14 mouse cellular contexts compared by ENCODE assay signal in the genomic region with DNA sequence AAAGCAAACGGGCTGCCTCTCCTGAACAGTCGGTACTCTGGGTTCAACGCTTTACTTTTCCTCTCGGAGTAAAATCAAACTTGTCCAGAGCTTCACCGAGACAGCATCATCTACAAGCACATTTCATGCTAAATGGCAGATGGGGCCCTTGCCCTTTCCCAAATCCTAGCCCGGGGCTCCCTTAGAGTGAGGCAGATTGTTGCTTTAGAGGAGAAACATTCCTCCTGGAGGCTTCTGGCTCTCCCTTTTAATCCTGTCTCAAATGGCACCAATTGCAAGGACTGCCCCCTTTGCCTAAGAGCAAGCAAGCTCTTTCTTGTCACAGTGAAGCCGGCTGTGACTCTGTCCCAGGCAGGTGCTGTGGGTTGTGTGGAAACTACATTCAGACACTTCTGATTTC.
A peak's percentile ranks its signal among the peaks of the same experiment; 100 is the strongest.
DNase-seq lines count a peak whose midpoint lies in the region; ATAC-seq and TF ChIP-seq lines count a peak whose summit lies in the region.
"Had no signal": no experiment of that assay in that cellular context is flagged by ENCODE, and none has a peak within 500 bp of the region (broad histone marks: within the 10 kb centered on the region; RNA-seq: fewer than 3 reads in every experiment).

No protein-coding gene starts in this region.

- H3K4me2 ChIP-seq in forebrain, embryonic 11.5 days (ENCODE audit: low read depth, low read length, severe bottlenecking) = no peak overlapping the region
- H3K4me2 ChIP-seq in midbrain, embryonic 11.5 days = no peak overlapping the region
- H3K4me2 ChIP-seq: heart, embryonic 13.5 days; lung, embryonic 14.5 days had no signal

- WGBS in forebrain, embryonic 11.5 days = 47% methylated on average over 7 of the region's 7 CpGs
- 49% methylated on average over 7 of the region's 7 CpGs for WGBS in midbrain, embryonic 11.5 days

- no peaks in the 10 kb centered on the region; the same call in 1 of the 2 replicates for H3K4me1 ChIP-seq in forebrain, embryonic 11.5 days (replicated peaks; ENCODE audit: control insufficient read depth, insufficient read depth, low read length)
- H3K4me1 ChIP-seq in midbrain, embryonic 11.5 days (ENCODE audit: control insufficient read depth, insufficient read depth, low read length) = peaks cover 2% of the 10 kb centered on the region; the same call in 1 of the 2 replicates

- ATAC-seq in forebrain, embryonic 11.5 days (replicated peaks; ENCODE audit: low FRiP score) = no peak
- no peak for ATAC-seq in midbrain, embryonic 11.5 days (ENCODE audit: low FRiP score)
- ATAC-seq: CD4-positive, CD25-positive, alpha-beta regulatory T cell, adult 4 months had no signal

- no peaks in the 10 kb centered on the region for H3K36me3 ChIP-seq in forebrain, embryonic 11.5 days (ENCODE audit: control insufficient read depth, insufficient read depth, low read length)
- no peaks in the 10 kb centered on the region for H3K36me3 ChIP-seq in midbrain, embryonic 11.5 days (ENCODE audit: control insufficient read depth, insufficient read depth, low read length)
- H3K36me3 ChIP-seq: heart, embryonic 13.5 days had no signal

- H3K4me3 ChIP-seq in forebrain, embryonic 11.5 days (ENCODE audit: low read depth, low read length) = no peak overlapping the region
- H3K4me3 ChIP-seq in midbrain, embryonic 11.5 days (ENCODE audit: low read depth, low read length) = no peak overlapping the region
- H3K4me3 ChIP-seq: heart, embryonic 13.5 days; myocyte had no signal

- no peak for TF ChIP-seq CTCF in brain, embryonic 14.5 days (IDR thresholded peaks at IDR 0.05; ENCODE audit: borderline replicate concordance, extremely low read depth, insufficient read depth, insufficient read length)

- H3K9me3 ChIP-seq in forebrain, embryonic 11.5 days (ENCODE audit: control insufficient read depth, low read length) = no peaks in the 10 kb centered on the region
- no peaks in the 10 kb centered on the region for H3K9me3 ChIP-seq in midbrain, embryonic 11.5 days (ENCODE audit: control insufficient read depth, low read length)
- H3K9me3 ChIP-seq: heart, embryonic 13.5 days had no signal

- H3K9ac ChIP-seq in forebrain, embryonic 11.5 days (ENCODE audit: low read length) = no peak overlapping the region
- H3K9ac ChIP-seq in midbrain, embryonic 11.5 days (ENCODE audit: low read length) = no peak overlapping the region
- H3K9ac ChIP-seq: heart, embryonic 13.5 days; lung, embryonic 14.5 days had no signal

- peak overlapping the region; percentile 37; the same call in 1 of the 2 replicates for H3K27ac ChIP-seq in forebrain, embryonic 11.5 days (ENCODE audit: low read depth, low read length)
- H3K27ac ChIP-seq in midbrain, embryonic 11.5 days (ENCODE audit: low read depth, low read length) = peak overlapping the region; percentile 6; the same call in 1 of the 2 replicates
- H3K27ac ChIP-seq: heart, embryonic 13.5 days had no signal

- TF ChIP-seq POLR2A in brain, embryonic 14.5 days (IDR thresholded peaks at IDR 0.05; ENCODE audit: borderline replicate concordance, extremely low read depth, insufficient read depth, insufficient read length, poor library complexity, severe bottlenecking) = no peak

- H3K27me3 ChIP-seq in forebrain, embryonic 11.5 days (ENCODE audit: control insufficient read depth, insufficient read depth, low read length) = no peaks in the 10 kb centered on the region
- H3K27me3 ChIP-seq in midbrain, embryonic 11.5 days (ENCODE audit: control insufficient read depth, insufficient read depth, low read length) = no peaks in the 10 kb centered on the region

- peak; percentile 8 for DNase-seq in brain, adult 2 months (ENCODE audit: low read depth, low spot score)
- DNase-seq in brain, embryonic 14.5 days (ENCODE audit: low read depth) = peak; percentile 79
- peak; percentile 51 for DNase-seq in forebrain, embryonic 11.5 days (ENCODE audit: low spot score)
- DNase-seq in midbrain, embryonic 11.5 days (ENCODE audit: low spot score, missing footprints) = no peak
- no peak for DNase-seq in liver
- DNase-seq in testis, postnatal 14 days (ENCODE audit: low spot score) = no peak
- DNase-seq in lung, postnatal 36 days = no peak
- DNase-seq: adrenal gland, postnatal 10 days; cerebellum, adult 9-11 months; lung, embryonic 14.5 days; thymus, adult 18-20 months had no signal

Comparison
In these comparisons a context has a peak if more than half of its experiments do, and no peak if none do; other contexts are left out.
1. DNase-seq: peak in brain, adult 2 months (single experiment), brain, embryonic 14.5 days (single experiment) and forebrain, embryonic 11.5 days (single experiment); none in midbrain, embryonic 11.5 days (single experiment), liver (single experiment), testis, postnatal 14 days (single experiment) and lung, postnatal 36 days (single experiment).